Mouse (Mus musculus) midbrain, embryonic 11.5 days (tissue): ENCODE data around the gene Ap2m1. TPM values are rescaled to one million over a fixed set of nuclear protein-coding genes. Genes with fewer than 3 reads are reported as not detected.
"Not testable (repeated sequence)": the region's sequence is repeated elsewhere in the genome, so short reads cannot be mapped to it uniquely, and the experiment has no call there.

ENCODE experiments used
- ATAC-seq: fragments of 200-750 bp; cut with Nextera tagmentation; 2 replicates; pipeline ENCODE4 v1.8.0; 2017; ENCODE audit warnings: moderate TSS enrichment, moderate library complexity; ENCODE audit not compliant: low FRiP score
- DNase-seq: peaks from one replicate; pipeline ENCODE4 v3.0.0; 2015; ENCODE audit warnings: low spot score; ENCODE audit errors: missing footprints
- H3K27ac ChIP-seq: fragments of 300-500 bp; sonication (generic); 2 replicates; pipeline ENCODE4 v1.5.1; 2014; ENCODE audit warnings: low read depth, low read length
- H3K27me3 ChIP-seq: fragments of 300-500 bp; sonication (generic); 2 replicates; pipeline ENCODE4 v1.6.1; 2014; ENCODE audit warnings: mild to moderate bottlenecking, low read length, moderate library complexity, mixed read lengths; ENCODE audit not compliant: control insufficient read depth, insufficient read depth
- H3K36me3 ChIP-seq: fragments of 300-500 bp; sonication (generic); 2 replicates; pipeline ENCODE4 v1.6.1; 2014; ENCODE audit warnings: mild to moderate bottlenecking, low read length, moderate library complexity, mixed read lengths; ENCODE audit not compliant: control insufficient read depth, insufficient read depth
- H3K4me1 ChIP-seq: fragments of 300-500 bp; sonication (generic); 2 replicates; pipeline ENCODE4 v1.6.1; 2014; ENCODE audit warnings: low read length; ENCODE audit not compliant: control insufficient read depth, insufficient read depth
- H3K4me2 ChIP-seq: fragments of 300-500 bp; sonication (generic); 2 replicates; pipeline ENCODE4 v1.6.1; 2014; ENCODE audit warnings: mild to moderate bottlenecking, moderate library complexity
- H3K4me3 ChIP-seq: fragments of 300-500 bp; sonication (generic); 2 replicates; pipeline ENCODE4 v1.5.1; 2014; ENCODE audit warnings: low read depth, low read length
- H3K9ac ChIP-seq: fragments of 300-500 bp; sonication (generic); 2 replicates; pipeline ENCODE4 v1.6.1; 2014; ENCODE audit warnings: low read length
- H3K9me3 ChIP-seq: fragments of 300-500 bp; sonication (generic); 2 replicates; pipeline ENCODE4 v1.6.1; 2016; ENCODE audit warnings: low read length; ENCODE audit not compliant: control insufficient read depth
- WGBS: fragments of 180-500 bp; shearing (Covaris S2); extraction: QIAGEN DNeasy Blood & Tissue Kit; methylation state at CpG from one replicate; pipeline ENCODE4 v1.1.7; 2014; 5-methylcytosine and 5-hydroxymethylcytosine counted together
- polyA plus RNA-seq: library from polyadenylated mRNA; unstranded; fragments of >200 nt; fragmentation: Nextera tagmentation; extraction: Ambion mirVana; gene quantifications from 2 replicates; pipeline ENCODE4 v1.2.1, GENCODE M21; 2014

The Ap2m1 gene
- polyA plus RNA-seq = 867 and 919 TPM in 2 replicates

DNA sequence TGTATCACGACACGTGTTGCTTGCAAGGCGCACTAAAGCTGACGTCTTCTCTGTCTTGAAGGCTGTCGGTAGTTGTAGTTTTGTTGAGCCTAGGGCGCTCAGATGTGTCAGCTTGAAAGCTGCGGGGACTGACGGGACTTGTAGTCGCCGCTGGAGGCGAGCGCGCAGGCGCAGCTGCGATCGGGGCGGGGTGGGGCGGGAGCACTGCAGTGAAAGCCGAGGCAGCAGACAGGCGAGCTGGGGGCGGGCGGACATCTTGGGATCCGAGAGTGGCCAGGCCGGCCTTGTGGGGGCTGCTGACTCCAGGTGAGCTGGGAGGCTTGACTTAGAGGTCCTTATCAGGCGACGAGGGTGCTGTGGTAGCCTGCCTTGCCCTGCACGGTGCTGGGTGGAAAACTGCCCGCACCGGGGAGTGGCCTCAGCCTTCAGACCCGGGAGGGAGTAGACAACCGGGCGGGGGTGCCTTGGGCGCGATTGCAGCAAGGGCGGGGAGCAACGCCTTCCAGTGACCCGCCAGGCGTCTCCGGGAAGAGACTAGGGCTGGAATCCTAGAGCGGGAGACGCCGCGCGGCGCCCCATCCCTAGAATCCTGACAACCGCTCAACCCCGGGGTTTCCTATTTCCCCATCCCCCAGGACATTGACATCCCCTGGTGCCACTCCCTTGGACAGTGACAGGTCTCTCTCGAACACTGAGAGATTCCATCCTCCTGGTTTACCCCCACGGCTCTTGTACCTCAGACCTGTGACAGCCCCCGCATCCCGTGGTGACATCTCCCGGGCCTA is at the start of gene Ap2m1:
Ap2m1 (plus strand) TSS at position 183 of the 785 bp plus-strand sequence.
- Histone ChIP-seq H3K27me3 (no peaks in the 10 kb centered on the region), H3K4me3 (peak within 1 kb of the TSS; percentile 73), H3K4me2 (peak within 1 kb of the TSS; percentile 87), H3K9ac (peak within 1 kb of the TSS; percentile 94), H3K36me3 (peaks cover 22% of the 10 kb centered on the region), H3K4me1 (peaks cover 16% of the 10 kb centered on the region), H3K9me3 (no peaks in the 10 kb centered on the region), H3K27ac (peak within 1 kb of the TSS; percentile 53; the same call in 1 of the 2 replicates)
- ATAC-seq (peak; percentile 97), DNase-seq (peak; percentile 99)
- under 1% methylated on average over 48 of the region's 52 CpGs for WGBS

DNA sequence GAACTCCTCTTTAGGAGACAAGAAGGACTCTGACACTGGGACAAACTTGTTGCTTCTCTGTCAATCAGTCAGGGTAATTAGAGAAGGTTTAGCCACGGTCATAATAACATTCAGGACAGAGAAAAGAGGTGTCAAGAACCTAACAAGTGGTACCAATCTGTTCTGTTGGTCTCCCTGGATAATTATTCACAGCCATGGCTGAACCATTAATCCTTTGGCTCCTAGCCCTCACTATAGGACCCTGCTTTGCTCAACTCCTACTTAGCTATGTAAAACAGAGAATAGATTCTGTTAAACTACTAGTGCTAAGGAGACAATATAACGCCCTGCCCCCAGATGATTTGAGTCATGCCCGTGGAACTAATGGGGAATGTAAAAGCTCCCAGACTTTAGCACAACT is 49.2 kb upstream of the Ap2m1 start:
- WGBS = 68% methylated on average over 3 of the region's 3 CpGs
- Histone ChIP-seq H3K4me1 (no peaks in the 10 kb centered on the region), H3K4me2 (no peak overlapping the region), H3K27me3 (no peaks in the 10 kb centered on the region), H3K27ac (no peak overlapping the region), H3K9me3 (no peaks in the 10 kb centered on the region), H3K36me3 (no peaks in the 10 kb centered on the region), H3K4me3 (no peak overlapping the region), H3K9ac (no peak overlapping the region)
- ATAC-seq (no peak), DNase-seq (no peak)

- Histone ChIP-seq H3K36me3 (no peaks in the 10 kb centered on the region), H3K27me3 (no peaks in the 10 kb centered on the region), H3K4me3 (no peak overlapping the region), H3K4me2 (no peak overlapping the region), H3K27ac (no peak overlapping the region), H3K9ac (no peak overlapping the region), H3K9me3 (no peaks in the 10 kb centered on the region), H3K4me1 (no peaks in the 10 kb centered on the region)
- DNase-seq (no peak), ATAC-seq (no peak)
- 89% methylated on average over 1 of the region's 1 CpGs for WGBS
Observed at GRCm38 (mm10) chr16:20488151-20488550, 47.1 kb upstream of the Ap2m1 start.

GRCm38 (mm10) chr16:20488751-20489150 is 46.5 kb upstream of the Ap2m1 start:
- DNase-seq, H3K4me1 ChIP-seq, H3K36me3 ChIP-seq, H3K9ac ChIP-seq, H3K4me2 ChIP-seq, ATAC-seq, H3K4me3 ChIP-seq, H3K27me3 ChIP-seq, H3K27ac ChIP-seq, H3K9me3 ChIP-seq: not testable (repeated sequence)
- 86% methylated on average over 9 of the region's 9 CpGs for WGBS

GRCm38 (mm10) chr16:20489233-20489632 is 46.0 kb upstream of the Ap2m1 start:
- Histone ChIP-seq H3K4me1 (no peaks in the 10 kb centered on the region), H3K4me3 (no peak overlapping the region), H3K9me3 (no peaks in the 10 kb centered on the region), H3K4me2 (no peak overlapping the region), H3K9ac (no peak overlapping the region), H3K27ac (no peak overlapping the region), H3K27me3 (no peaks in the 10 kb centered on the region), H3K36me3 (no peaks in the 10 kb centered on the region)
- no peak for ATAC-seq
- DNase-seq = no peak
- 75% methylated on average over 2 of the region's 2 CpGs for WGBS

- Histone ChIP-seq H3K4me2 (no peak overlapping the region), H3K9ac (no peak overlapping the region), H3K4me3 (no peak overlapping the region), H3K4me1 (no peaks in the 10 kb centered on the region), H3K27ac (no peak overlapping the region), H3K27me3 (no peaks in the 10 kb centered on the region), H3K36me3 (no peaks in the 10 kb centered on the region), H3K9me3 (no peaks in the 10 kb centered on the region)
- ATAC-seq (no peak), DNase-seq (no peak)
- 42% methylated on average over 2 of the region's 2 CpGs for WGBS
Observed at GRCm38 (mm10) chr16:20490581-20490980, 44.7 kb upstream of the Ap2m1 start.

DNA sequence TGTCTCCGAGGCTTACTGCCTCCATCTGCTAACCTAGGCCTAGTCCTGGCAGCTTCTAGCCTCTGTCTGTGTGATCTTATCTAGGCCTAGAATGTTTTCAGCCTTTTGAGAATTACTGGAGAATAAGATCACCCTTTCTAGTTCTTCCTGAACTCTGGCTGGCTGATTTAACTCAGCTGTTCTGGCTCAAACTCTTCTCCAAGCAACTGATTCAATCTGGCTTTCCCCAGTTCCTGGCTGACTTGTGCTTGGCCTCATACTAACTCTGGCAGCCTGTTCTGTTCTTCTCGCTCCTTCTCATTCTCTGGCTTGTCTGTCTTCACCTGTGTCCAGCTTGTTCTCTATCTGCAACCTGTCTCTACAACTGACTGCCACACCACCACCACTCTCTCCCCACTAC is 44.0 kb upstream of the Ap2m1 start:
- no peak overlapping the region for H3K4me3 ChIP-seq
- H3K27ac ChIP-seq = no peak overlapping the region
- H3K4me2 ChIP-seq = no peak overlapping the region
- no peaks in the 10 kb centered on the region for H3K4me1 ChIP-seq
- WGBS = 73% methylated on average over 2 of the region's 2 CpGs
- ATAC-seq (no peak), DNase-seq (no peak)
- H3K27me3 ChIP-seq = no peaks in the 10 kb centered on the region
- H3K36me3 ChIP-seq = no peaks in the 10 kb centered on the region
- H3K9ac ChIP-seq = no peak overlapping the region
- no peaks in the 10 kb centered on the region for H3K9me3 ChIP-seq

DNA sequence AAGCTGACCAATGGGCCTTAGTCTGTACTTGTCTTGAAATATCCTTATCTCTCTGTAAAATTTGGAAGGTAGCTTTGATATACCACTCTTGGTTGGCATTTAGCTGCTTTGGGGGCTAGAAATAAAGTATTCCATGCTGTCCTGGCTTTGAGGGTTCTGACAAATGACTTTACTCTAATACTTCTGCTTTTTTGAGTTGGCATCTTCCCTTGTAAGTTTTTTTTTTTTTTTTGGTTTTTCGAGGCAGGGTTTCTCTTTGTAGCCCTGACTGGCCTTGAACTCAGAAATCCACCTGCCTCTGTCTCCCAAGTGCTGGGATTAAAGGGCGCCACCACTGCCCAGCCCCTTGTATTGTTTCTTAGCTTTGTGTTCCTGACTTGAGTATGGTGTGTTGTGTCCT is 41.8 kb upstream of the Ap2m1 start:
- H3K9me3 ChIP-seq = no peaks in the 10 kb centered on the region
- no peak overlapping the region for H3K4me3 ChIP-seq
- no peak overlapping the region for H3K4me2 ChIP-seq
- 82% methylated on average over 2 of the region's 2 CpGs for WGBS
- H3K27ac ChIP-seq = no peak overlapping the region
- H3K4me1 ChIP-seq = peaks cover 4% of the 10 kb centered on the region
- ATAC-seq = no peak
- H3K36me3 ChIP-seq = no peaks in the 10 kb centered on the region
- H3K9ac ChIP-seq = no peak overlapping the region
- no peak for DNase-seq
- peaks cover 7% of the 10 kb centered on the region; the same call in 1 of the 2 replicates for H3K27me3 ChIP-seq

GRCm38 (mm10) chr16:20496671-20497600 is 38.3 kb upstream of the Ap2m1 start:
- no peaks in the 10 kb centered on the region for H3K9me3 ChIP-seq
- peaks cover 9% of the 10 kb centered on the region for H3K4me1 ChIP-seq
- ATAC-seq (peak; percentile 23; the same call in 1 of the 2 replicates), DNase-seq (peak; percentile 93)
- H3K27ac ChIP-seq = no peak overlapping the region
- peaks cover 5% of the 10 kb centered on the region for H3K36me3 ChIP-seq
- peak overlapping the region; percentile 23 for H3K4me3 ChIP-seq
- no peak overlapping the region for H3K9ac ChIP-seq
- H3K4me2 ChIP-seq = peak overlapping the region; percentile 47
- WGBS = 23% methylated on average over 25 of the region's 25 CpGs
- peaks cover 7% of the 10 kb centered on the region; the same call in 1 of the 2 replicates for H3K27me3 ChIP-seq
